Mouse (Mus musculus) hindbrain, postnatal 0 days (tissue): ENCODE measurements around the gene Arid4b. TPM values are rescaled to one million over a fixed set of nuclear protein-coding genes. Genes with fewer than 3 reads are reported as not detected.

Experiments used
- ATAC-seq: fragments of 200-750 bp; cut with Nextera tagmentation; 2 replicates; pipeline ENCODE4 v1.8.0; 2017; ENCODE audit warnings: mild to moderate bottlenecking, moderate TSS enrichment, moderate library complexity
- DNase-seq: peaks from one replicate; pipeline ENCODE4 v3.0.0-alpha.2; 2015; ENCODE audit warnings: low spot score
- H3K27ac ChIP-seq: fragments of 300-500 bp; sonication (generic); 2 replicates; pipeline ENCODE4 v1.5.1; 2014; ENCODE audit warnings: mild to moderate bottlenecking
- H3K27me3 ChIP-seq: fragments of 300-500 bp; sonication (generic); 2 replicates; pipeline ENCODE4 v1.6.1; 2014; ENCODE audit warnings: low read length, mixed read lengths; ENCODE audit not compliant: insufficient read depth
- H3K36me3 ChIP-seq: fragments of 300-500 bp; sonication (generic); 2 replicates; pipeline ENCODE4 v1.6.1; 2014; ENCODE audit warnings: low read length, mixed read lengths; ENCODE audit not compliant: insufficient read depth
- H3K4me1 ChIP-seq: fragments of 300-500 bp; sonication (generic); 2 replicates; pipeline ENCODE4 v1.6.1; 2014; ENCODE audit warnings: antibody characterized with exemption, low read length, mixed read lengths; ENCODE audit not compliant: insufficient read depth
- H3K4me2 ChIP-seq: fragments of 300-500 bp; sonication (generic); 2 replicates; pipeline ENCODE4 v1.6.1; 2014; ENCODE audit warnings: low read depth, mild to moderate bottlenecking, low read length, moderate library complexity, mixed read lengths
- H3K4me3 ChIP-seq: fragments of 300-500 bp; sonication (generic); 2 replicates; pipeline ENCODE4 v1.5.1; 2014; ENCODE audit warnings: low read length
- H3K9ac ChIP-seq: fragments of 300-500 bp; sonication (generic); replicated peaks from 2 replicates; pipeline ENCODE4 v1.6.1; 2014; ENCODE audit warnings: mild to moderate bottlenecking, low read length, moderate library complexity, mixed read lengths
- H3K9me3 ChIP-seq: fragments of 300-500 bp; sonication (generic); 2 replicates; pipeline ENCODE4 v1.6.1; 2016; ENCODE audit warnings: low read length, mixed read lengths
- CTCF ChIP-seq: IDR thresholded peaks from 2 replicates; pipeline ENCODE4 v1.5.1; 2016; ENCODE audit warnings: antibody characterized with exemption, control low read depth, low read depth
- WGBS: fragments of 180-500 bp; shearing (Covaris S2); extraction: QIAGEN DNeasy Blood & Tissue Kit; methylation state at CpG from one replicate; pipeline ENCODE4 v1.1.7; 2014; 5-methylcytosine and 5-hydroxymethylcytosine counted together
- polyA plus RNA-seq: library from polyadenylated mRNA; unstranded; fragments of >200 nt; fragmentation: Nextera tagmentation; extraction: Ambion mirVana; gene quantifications from 2 replicates; pipeline ENCODE4 v1.2.1, GENCODE M21; 2015
- total RNA-seq: library from RNA; depleted of rRNA; stranded (reverse); fragments of >200 nt; gene quantifications from 2 replicates; pipeline ENCODE4 v1.2.3, GENCODE M21; 2014

Gene Arid4b
- total and polyA plus RNA-seq, 2 experiments from 2014 or later: 24.8 to 56.4 TPM

DNA sequence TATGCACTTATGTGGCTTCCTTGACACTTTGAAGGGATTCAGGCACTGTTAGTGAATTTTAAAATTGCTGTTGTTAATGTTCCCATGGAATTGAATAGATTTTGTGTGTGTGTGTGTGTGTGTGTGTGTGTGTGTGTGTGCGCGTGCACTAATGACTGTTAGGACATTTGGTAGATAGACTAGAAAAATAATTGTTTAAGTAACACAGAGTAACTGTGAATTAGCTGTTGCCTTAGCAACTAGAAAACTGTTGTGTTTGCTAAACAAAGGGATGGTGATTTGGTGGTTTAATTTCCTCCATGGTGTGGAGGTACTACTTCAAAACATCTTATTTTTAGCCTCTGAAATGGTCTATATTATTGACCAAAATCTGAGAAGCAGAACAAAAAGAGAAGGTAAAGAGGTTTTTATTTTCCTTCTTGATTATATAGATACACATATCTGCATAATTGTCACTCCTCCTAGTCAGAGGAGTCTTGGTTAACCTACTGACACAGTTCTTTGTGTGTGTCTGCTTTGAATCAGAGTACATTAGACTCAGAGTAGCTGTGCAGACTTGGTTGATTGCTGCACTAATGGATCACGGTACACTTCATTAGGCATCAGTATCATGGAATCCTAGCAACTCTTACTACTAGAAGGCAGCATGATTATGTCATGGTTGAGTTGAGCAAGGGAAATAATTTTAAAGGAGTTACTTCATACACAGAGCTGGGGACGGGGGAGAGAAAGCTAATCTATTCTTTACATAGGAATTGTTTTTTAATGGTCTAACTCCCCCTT lies 50.9 kb downstream of the Arid4b start:
- 49% methylated on average over 4 of the region's 4 CpGs for WGBS
- no peaks in the 10 kb centered on the region for H3K27me3 ChIP-seq
- TF ChIP-seq CTCF: no peak
- no peaks in the 10 kb centered on the region for H3K36me3 ChIP-seq
- H3K9me3 ChIP-seq: no peaks in the 10 kb centered on the region
- no peak overlapping the region for H3K4me3 ChIP-seq
- H3K4me2 ChIP-seq: no peak overlapping the region
- H3K9ac ChIP-seq: no peak overlapping the region
- H3K4me1 ChIP-seq: peaks cover 5% of the 10 kb centered on the region; the same call in 1 of the 2 replicates
- no peak overlapping the region; the same call in 1 of the 2 replicates for H3K27ac ChIP-seq
- DNase-seq (peak; percentile 12), ATAC-seq (peak; percentile 76)

DNA sequence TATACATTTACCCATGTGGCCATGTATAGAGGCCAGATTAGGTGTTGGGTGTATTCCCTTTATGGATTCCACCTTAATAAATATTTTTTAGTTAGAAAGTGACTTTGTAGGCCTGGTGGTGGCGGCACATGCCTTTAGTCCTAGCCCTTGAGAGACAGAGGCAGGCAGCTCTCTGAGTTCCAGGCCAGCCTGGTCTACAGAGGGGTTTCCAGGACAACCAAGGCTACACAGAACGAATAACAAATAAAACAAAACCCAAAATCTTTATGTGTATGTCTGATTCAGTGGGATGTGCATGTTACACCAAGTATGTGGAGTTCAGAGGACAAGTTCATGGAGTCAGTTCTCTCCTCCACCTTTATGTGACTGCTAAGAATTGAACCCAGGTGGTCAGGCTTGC lies 52.8 kb downstream of the Arid4b start:
- no peak overlapping the region for H3K4me3 ChIP-seq
- no peak for TF ChIP-seq CTCF
- H3K4me2 ChIP-seq: no peak overlapping the region
- H3K9me3 ChIP-seq: no peaks in the 10 kb centered on the region
- no peaks in the 10 kb centered on the region for H3K36me3 ChIP-seq
- 97% methylated on average over 2 of the region's 2 CpGs for WGBS
- no peak for DNase-seq
- ATAC-seq: no peak
- no peak overlapping the region for H3K27ac ChIP-seq
- H3K4me1 ChIP-seq: peaks cover 5% of the 10 kb centered on the region; the same call in 1 of the 2 replicates
- H3K9ac ChIP-seq: no peak overlapping the region
- no peaks in the 10 kb centered on the region for H3K27me3 ChIP-seq

DNA sequence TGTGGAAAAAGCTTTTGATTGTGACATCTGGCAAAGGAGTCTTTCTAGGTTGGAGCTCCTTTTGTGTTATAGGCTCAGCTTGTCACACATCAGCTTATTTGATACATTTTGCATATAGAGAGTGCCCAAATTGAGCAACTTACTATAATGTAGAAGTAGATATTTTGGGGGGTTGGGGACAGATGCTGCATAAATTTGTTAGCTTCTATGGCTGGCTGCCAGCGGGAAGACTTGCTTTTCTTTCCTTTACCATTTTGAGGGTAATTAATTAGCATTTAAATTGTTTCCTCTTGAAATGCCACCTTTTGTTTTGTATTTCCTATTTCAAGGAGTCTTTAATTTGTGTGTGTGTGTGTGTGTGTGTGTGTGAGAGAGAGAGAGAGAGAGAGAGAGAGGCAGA lies 68.6 kb downstream of the Arid4b start:
- no peak for TF ChIP-seq CTCF
- H3K27me3 ChIP-seq: no peaks in the 10 kb centered on the region
- no peak overlapping the region for H3K9ac ChIP-seq
- no peaks in the 10 kb centered on the region for H3K9me3 ChIP-seq
- peaks cover 5% of the 10 kb centered on the region; the same call in 1 of the 2 replicates for H3K36me3 ChIP-seq
- H3K4me1 ChIP-seq: no peaks in the 10 kb centered on the region
- 45% methylated on average over 1 of the region's 1 CpGs for WGBS
- H3K4me3 ChIP-seq: no peak overlapping the region
- no peak for DNase-seq
- no peak overlapping the region for H3K27ac ChIP-seq
- no peak overlapping the region for H3K4me2 ChIP-seq
- ATAC-seq: no peak

DNA sequence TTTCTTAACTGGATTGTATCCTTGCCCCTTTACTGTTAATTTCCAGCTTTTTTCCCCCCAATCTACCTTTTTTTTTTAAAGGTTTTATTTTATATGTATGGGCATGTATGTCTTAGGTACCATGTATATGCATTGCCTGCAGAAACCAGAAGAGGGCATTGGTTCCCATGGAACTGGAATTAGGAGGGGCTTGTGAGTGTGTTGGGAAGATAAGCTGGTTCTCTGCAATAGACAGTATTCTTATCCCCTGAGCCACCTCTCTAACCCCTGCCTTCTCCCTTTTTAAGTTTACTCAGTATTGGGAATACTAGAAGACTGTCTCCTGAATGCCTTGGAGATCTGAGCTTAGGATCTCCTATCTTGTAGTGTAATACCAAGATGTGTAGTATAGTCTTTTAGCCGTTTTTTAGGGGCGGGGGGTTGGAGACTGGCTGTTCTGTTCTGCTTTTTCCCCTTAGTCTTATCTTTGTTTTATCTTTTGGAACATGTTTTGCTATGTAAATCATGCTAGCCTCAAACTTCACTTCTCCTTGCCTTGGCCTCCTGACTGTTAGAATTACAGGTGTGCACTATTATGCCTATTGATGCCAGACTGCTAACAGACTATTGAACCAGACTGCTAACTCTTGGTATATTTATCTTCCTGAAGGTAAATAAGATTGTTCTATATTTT lies 79.4 kb downstream of the Arid4b start:
- ATAC-seq (no peak), DNase-seq (peak; percentile 4)
- H3K9ac ChIP-seq: no peak overlapping the region
- H3K27me3 ChIP-seq: no peaks in the 10 kb centered on the region
- no peaks in the 10 kb centered on the region for H3K4me1 ChIP-seq
- no peak overlapping the region for H3K4me2 ChIP-seq
- H3K36me3 ChIP-seq: peaks cover 3% of the 10 kb centered on the region; the same call in 1 of the 2 replicates
- TF ChIP-seq CTCF: no peak
- no peaks in the 10 kb centered on the region for H3K9me3 ChIP-seq
- no peak overlapping the region for H3K27ac ChIP-seq
- 95% methylated on average over 2 of the region's 2 CpGs for WGBS
- H3K4me3 ChIP-seq: no peak overlapping the region

DNA sequence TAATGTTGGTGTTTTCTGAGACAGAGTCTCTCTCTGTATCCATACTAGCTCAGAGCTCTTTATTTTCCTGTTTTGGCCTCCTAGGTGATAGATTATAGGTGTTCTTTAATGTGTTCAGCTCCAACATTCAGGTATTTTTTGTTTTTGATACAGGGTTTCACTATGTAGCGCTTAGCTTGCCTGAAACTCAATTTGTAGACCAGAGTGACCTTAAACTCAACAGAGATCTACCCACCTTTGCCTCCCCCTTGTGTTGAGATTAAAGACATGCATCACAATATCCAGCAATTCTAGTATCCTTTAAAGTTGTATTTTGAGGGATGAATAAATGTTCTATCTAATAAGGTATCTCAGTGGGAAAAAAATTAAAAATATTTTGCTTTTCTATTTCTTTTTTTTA lies 115.0 kb downstream of the Arid4b start:
- TF ChIP-seq CTCF: peak; percentile 56

DNA sequence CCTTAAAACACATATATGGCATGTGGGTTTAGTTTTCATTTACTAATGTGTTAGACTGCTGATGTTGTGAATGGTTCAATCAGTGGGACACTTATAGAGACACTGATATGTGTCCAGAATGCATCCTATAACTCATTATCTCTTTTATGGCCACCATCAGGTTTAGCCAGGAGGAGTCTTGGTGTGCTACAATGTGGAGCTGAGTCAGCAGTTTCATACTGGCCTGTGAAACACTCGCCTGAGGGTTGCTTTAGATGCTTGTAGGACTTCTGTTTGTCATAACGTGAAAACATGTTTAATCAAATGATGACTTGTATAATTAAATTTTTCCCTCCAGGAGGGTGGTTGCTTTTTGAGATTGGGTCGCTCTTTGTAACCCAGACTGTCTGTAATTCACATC lies 116.6 kb downstream of the Arid4b start:
- DNase-seq (no peak), ATAC-seq (no peak)
- Histone ChIP-seq H3K4me2 (no peak overlapping the region), H3K9ac (no peak overlapping the region), H3K4me1 (no peaks in the 10 kb centered on the region), H3K9me3 (no peaks in the 10 kb centered on the region), H3K36me3 (no peaks in the 10 kb centered on the region), H3K4me3 (no peak overlapping the region), H3K27me3 (no peaks in the 10 kb centered on the region), H3K27ac (no peak overlapping the region)
- WGBS: 77% methylated on average over 3 of the region's 3 CpGs
- no peak for TF ChIP-seq CTCF

More for the DNA sequence above, 115.0 kb downstream of the Arid4b start:
- peak; percentile 30 for DNase-seq
- WGBS: 69% methylated on average over 1 of the region's 1 CpGs
- H3K27me3 ChIP-seq: no peaks in the 10 kb centered on the region
- no peaks in the 10 kb centered on the region for H3K4me1 ChIP-seq
- H3K4me2 ChIP-seq: no peak overlapping the region
- no peak overlapping the region for H3K27ac ChIP-seq
- no peaks in the 10 kb centered on the region for H3K36me3 ChIP-seq
- no peak overlapping the region for H3K9ac ChIP-seq
- ATAC-seq: peak; percentile 45; the same call in 1 of the 2 replicates
- H3K4me3 ChIP-seq: no peak overlapping the region
- H3K9me3 ChIP-seq: no peaks in the 10 kb centered on the region
